Mouse (Mus musculus) bone marrow macrophage, adult 2 months (primary cell): ENCODE results near the gene Ltbp4.

ENCODE experiments used
- CTCF ChIP-seq: IDR thresholded peaks from 2 replicates; pipeline ENCODE4 v1.5.1; 2012; ENCODE audit warnings: low read depth, mild to moderate bottlenecking, low read length, moderate library complexity
- POLR2A ChIP-seq: IDR thresholded peaks from 2 replicates; pipeline ENCODE4 v1.6.1; 2012; ENCODE audit warnings: mild to moderate bottlenecking, low read depth, low read length, borderline replicate concordance

DNA sequence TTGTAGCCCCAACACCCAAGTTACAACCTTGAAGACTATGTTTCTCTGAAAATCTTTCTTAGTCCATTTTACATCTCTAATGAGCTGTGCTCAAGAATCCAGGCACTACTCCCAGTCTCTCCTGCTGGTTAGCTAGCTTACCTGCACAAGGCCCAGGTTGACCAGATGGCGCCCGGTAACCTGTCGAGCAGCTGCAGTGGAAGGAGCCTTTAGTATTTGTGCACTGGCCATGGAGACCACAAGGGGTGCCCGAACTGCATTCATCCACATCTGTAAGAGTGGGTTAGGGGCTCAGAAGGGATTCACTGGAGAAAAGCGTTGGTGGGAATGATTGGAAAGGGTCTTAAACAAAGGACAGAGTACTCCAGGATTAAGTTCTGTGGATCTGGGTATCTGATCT, 14.5 kb downstream of the Ltbp4 start:
- TF ChIP-seq POLR2A (no peak), CTCF (no peak)
